In the genomic region with DNA sequence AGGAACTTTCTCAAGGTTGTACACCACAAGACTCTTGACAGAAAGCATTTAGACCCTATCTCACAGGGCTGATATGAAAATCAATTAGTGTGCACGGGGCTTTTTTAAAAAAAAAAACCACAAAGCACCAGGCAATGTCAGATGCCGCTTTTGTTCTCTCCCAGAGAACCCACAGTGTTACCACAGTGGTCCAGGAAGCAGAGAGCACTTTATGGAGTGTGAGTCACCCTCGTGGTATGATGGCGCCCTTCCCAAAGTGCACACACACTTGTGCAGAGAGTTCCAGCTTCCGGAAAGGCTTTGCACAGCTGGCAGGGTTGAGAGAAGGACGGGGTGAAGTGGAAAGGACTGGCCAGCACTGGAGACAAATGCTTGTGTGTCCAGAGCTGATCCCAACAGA, we compare ENCODE assay signal across 8 mouse cellular contexts. TPM values are rescaled to one million over a fixed set of nuclear protein-coding genes. Genes with fewer than 3 reads are reported as not detected.
DNase-seq lines count a peak whose midpoint lies in the region; ATAC-seq and TF ChIP-seq lines count a peak whose summit lies in the region.

No protein-coding gene starts in this region.

- no peak overlapping the region for H3K4me2 ChIP-seq in limb, embryonic 15.5 days
- no peak overlapping the region for H3K4me2 ChIP-seq in stomach, postnatal 0 days (replicated peaks; ENCODE audit: low read depth)

- intact Hi-C loops in heart, adult 2 months (cut with DNase I), result no loop called here

- TF ChIP-seq EP300 in heart, adult 2 months (IDR thresholded peaks at IDR 0.05; ENCODE audit: insufficient read depth, low read depth, low read length), result no peak
- no peak for TF ChIP-seq EP300 in stomach, postnatal 0 days (optimal IDR thresholded peaks at IDR 0.05)

- no peak overlapping the region for H3K9ac ChIP-seq in heart, adult 2 months (ENCODE audit: low read depth, low read length)
- H3K9ac ChIP-seq in limb, embryonic 15.5 days, result no peak overlapping the region
- no peak overlapping the region for H3K9ac ChIP-seq in stomach, postnatal 0 days (ENCODE audit: low read length)

- DNase-seq in thymus, postnatal 14 days, result peak; percentile 10
- no peak for DNase-seq in thymus, adult 2 months
- peak; percentile 47 to 56 for DNase-seq in heart, adult 2 months
- peak; percentile 84 for DNase-seq in stomach, postnatal 0 days (ENCODE audit: low spot score)
- DNase-seq in retina, embryonic 14.5 days (ENCODE audit: low spot score), result no peak
- DNase-seq in layer of hippocampus, postnatal 36 days, result no peak
- no peak for DNase-seq in c-Kit-positive CD71-positive TER-119-positive erythroid progenitor cells, embryonic 14.5 days (ENCODE audit: low spot score)

- H3K36me3 ChIP-seq in thymus, adult 2 months (ENCODE audit: control insufficient read depth, insufficient read depth, low read length), result no peaks in the 10 kb centered on the region
- H3K36me3 ChIP-seq in heart, adult 2 months (ENCODE audit: control insufficient read depth, insufficient read depth, low read length), result no peaks in the 10 kb centered on the region
- H3K36me3 ChIP-seq in limb, embryonic 15.5 days, result no peaks in the 10 kb centered on the region
- H3K36me3 ChIP-seq in stomach, postnatal 0 days (ENCODE audit: control insufficient read depth, insufficient read depth, low read length), result no peaks in the 10 kb centered on the region

- peak; percentile 52; the same call in 1 of the 2 replicates for ATAC-seq in limb, embryonic 15.5 days (ENCODE audit: insufficient number of reproducible peaks, low FRiP score, low TSS enrichment, low read depth)
- ATAC-seq in stomach, postnatal 0 days (ENCODE audit: low FRiP score, low TSS enrichment), result peak; percentile 96

- H3K27ac ChIP-seq in thymus, adult 2 months (ENCODE audit: control insufficient read depth, insufficient read depth, low read length), result no peak overlapping the region
- no peak overlapping the region for H3K27ac ChIP-seq in heart, adult 2 months
- peak overlapping the region; percentile 61 for H3K27ac ChIP-seq in limb, embryonic 15.5 days
- peak overlapping the region; percentile 56 for H3K27ac ChIP-seq in stomach, postnatal 0 days (replicated peaks)

- no peaks in the 10 kb centered on the region for H3K27me3 ChIP-seq in thymus, adult 2 months (ENCODE audit: control insufficient read depth, insufficient read depth, low read length)
- no peaks in the 10 kb centered on the region for H3K27me3 ChIP-seq in heart, adult 2 months (ENCODE audit: control insufficient read depth, insufficient read depth, low read length)
- H3K27me3 ChIP-seq in limb, embryonic 15.5 days, result no peaks in the 10 kb centered on the region
- no peaks in the 10 kb centered on the region for H3K27me3 ChIP-seq in stomach, postnatal 0 days (ENCODE audit: control insufficient read depth, insufficient read depth, low read length)

- peaks cover 4% of the 10 kb centered on the region for H3K4me1 ChIP-seq in thymus, adult 2 months (replicated peaks; ENCODE audit: control insufficient read depth, insufficient read depth, low read length)
- H3K4me1 ChIP-seq in heart, adult 2 months (ENCODE audit: control insufficient read depth, insufficient read depth, low read length), result peaks cover 1% of the 10 kb centered on the region
- peaks cover 11% of the 10 kb centered on the region for H3K4me1 ChIP-seq in limb, embryonic 15.5 days
- H3K4me1 ChIP-seq in stomach, postnatal 0 days (replicated peaks; ENCODE audit: control insufficient read depth, insufficient read depth), result no peaks in the 10 kb centered on the region; the same call in 1 of the 2 replicates

- H3K4me3 ChIP-seq in thymus, adult 2 months (ENCODE audit: control insufficient read depth, insufficient read depth, low read length), result no peak overlapping the region
- H3K4me3 ChIP-seq in heart, adult 2 months, result no peak overlapping the region
- H3K4me3 ChIP-seq in limb, embryonic 15.5 days, result no peak overlapping the region
- no peak overlapping the region for H3K4me3 ChIP-seq in stomach, postnatal 0 days (ENCODE audit: low read depth, low read length)

- H3K79me2 ChIP-seq in heart, adult 2 months (replicated peaks; ENCODE audit: control insufficient read depth, insufficient read depth, low read length), result no peaks in the 10 kb centered on the region

- TF ChIP-seq POLR2A in thymus, adult 2 months (IDR thresholded peaks at IDR 0.05; ENCODE audit: control insufficient read depth, extremely low read depth, insufficient read depth, low read length, poor library complexity), result no peak
- TF ChIP-seq POLR2A in heart, adult 2 months (IDR thresholded peaks at IDR 0.05; ENCODE audit: insufficient read depth, low read depth, low read length), result no peak

- TF ChIP-seq CTCF in thymus, adult 2 months (IDR thresholded peaks at IDR 0.05; ENCODE audit: borderline replicate concordance, control insufficient read depth, extremely low read depth, insufficient read depth, low read length, poor library complexity), result no peak
- TF ChIP-seq CTCF in heart, adult 2 months (IDR thresholded peaks at IDR 0.05), result no peak
- no peak for TF ChIP-seq CTCF in stomach, postnatal 0 days (IDR thresholded peaks at IDR 0.05; ENCODE audit: low read depth)

- WGBS in thymus, adult 2 months, result 5% methylated on average over 6 of the region's 6 CpGs
- 16% methylated on average over 6 of the region's 6 CpGs for WGBS in heart, adult 2 months
- WGBS in limb, embryonic 15.5 days, result 38% methylated on average over 6 of the region's 6 CpGs
- 18% methylated on average over 6 of the region's 6 CpGs for WGBS in stomach, postnatal 0 days

- no peaks in the 10 kb centered on the region for H3K9me3 ChIP-seq in limb, embryonic 15.5 days
- H3K9me3 ChIP-seq in stomach, postnatal 0 days (ENCODE audit: control insufficient read depth, low read length), result no peaks in the 10 kb centered on the region

RNA-seq across cellular contexts. Expression of a gene that starts 8.1 kb away (rescaled TPM):
- polyA plus RNA-seq in thymus, adult 2 months (2012; rRNA removed), result 0.20 and 0.26 TPM in 2 replicates
- total RNA-seq in heart, adult 2 months (2021), result under 1 TPM; 0.37 to 0.77 TPM
- polyA plus RNA-seq in heart, adult 2 months (2012; rRNA removed), result 0.23 and 0.97 TPM in 2 replicates
- polyA plus RNA-seq in limb, embryonic 15.5 days (2015; fragmentation: Nextera tagmentation; extraction: Ambion mirVana), result 5.1 and 5.3 TPM in 2 replicates
- 0.92 and 1.1 TPM in 2 replicates for polyA plus RNA-seq in stomach, postnatal 0 days (2015; fragmentation: Nextera tagmentation; extraction: Ambion mirVana)
- total RNA-seq in layer of hippocampus, postnatal 36 days (2021), result under 1 TPM in 1 of 2 experiments, not detected in 1; 0.25 TPM

RNA-seq across cellular contexts. Expression of a gene that starts 49.4 kb away (rescaled TPM):
- 17.2 TPM in 2 replicates for polyA plus RNA-seq in thymus, adult 2 months (2012; rRNA removed)
- total RNA-seq in heart, adult 2 months (2021), result 1 to 10 TPM; 3.2 to 3.8 TPM
- 1.8 and 1.9 TPM in 2 replicates for polyA plus RNA-seq in heart, adult 2 months (2012; rRNA removed)
- polyA plus RNA-seq in limb, embryonic 15.5 days (2015; fragmentation: Nextera tagmentation; extraction: Ambion mirVana), result 7.6 and 8.4 TPM in 2 replicates
- 3.6 and 3.7 TPM in 2 replicates for polyA plus RNA-seq in stomach, postnatal 0 days (2015; fragmentation: Nextera tagmentation; extraction: Ambion mirVana)
- 1 to 10 TPM; 2.7 to 2.9 TPM for total RNA-seq in layer of hippocampus, postnatal 36 days (2021)

Comparison
In these comparisons a context has a peak if more than half of its experiments do, and no peak if none do; other contexts are left out.
1. DNase-seq: peak in thymus, postnatal 14 days (single experiment), heart, adult 2 months (2 of 2) and stomach, postnatal 0 days (single experiment); none in thymus, adult 2 months (single experiment), retina, embryonic 14.5 days (single experiment), layer of hippocampus, postnatal 36 days (0 of 2) and c-Kit-positive CD71-positive TER-119-positive erythroid progenitor cells, embryonic 14.5 days (single experiment).
2. H3K27ac ChIP-seq: peak in limb, embryonic 15.5 days (single experiment) and stomach, postnatal 0 days (single experiment); none in thymus, adult 2 months (single experiment) and heart, adult 2 months (single experiment).